Mouse (Mus musculus) B cell, adult 2 months (primary cell): ENCODE data around the gene Kremen1.

Experiments
- DNase-seq, 2 experiments: peaks; one replicate each; pipeline ENCODE4 v3.0.0; 2022

Gene Kremen1

GRCm38 (mm10) chr11:5265764-5266163 is 4.4 kb upstream of the Kremen1 start:
- DNase-seq, result no peak

GRCm38 (mm10) chr11:5263078-5263730 is 1.8 kb upstream of the Kremen1 start:
- no peak for DNase-seq

- peak; percentile 50 to 55 for DNase-seq
Observed at GRCm38 (mm10) chr11:5260942-5261459, 357 bp downstream of the Kremen1 start.

- peak; percentile 22 to 27 for DNase-seq
Observed at GRCm38 (mm10) chr11:5259944-5260598, 1.3 kb downstream of the Kremen1 start.

GRCm38 (mm10) chr11:5258036-5258435 is 3.3 kb downstream of the Kremen1 start:
- no peak for DNase-seq

GRCm38 (mm10) chr11:5257151-5257862 is 4.1 kb downstream of the Kremen1 start:
- no peak for DNase-seq

GRCm38 (mm10) chr11:5255509-5256014 is 5.8 kb downstream of the Kremen1 start:
- DNase-seq, result no peak

- no peak for DNase-seq
Observed at GRCm38 (mm10) chr11:5254016-5254415, 7.3 kb downstream of the Kremen1 start.

GRCm38 (mm10) chr11:5253528-5253927 is 7.8 kb downstream of the Kremen1 start:
- peak; percentile 9 to 10 for DNase-seq

GRCm38 (mm10) chr11:5252727-5253126 is 8.6 kb downstream of the Kremen1 start:
- DNase-seq, result no peak

GRCm38 (mm10) chr11:5251112-5251511 is 10.2 kb downstream of the Kremen1 start:
- no peak for DNase-seq

- no peak for DNase-seq
Observed at GRCm38 (mm10) chr11:5248200-5248599, 13.2 kb downstream of the Kremen1 start.

GRCm38 (mm10) chr11:5245431-5245830 is 15.9 kb downstream of the Kremen1 start:
- DNase-seq, result no peak

- DNase-seq, result no peak
Observed at GRCm38 (mm10) chr11:5244749-5245130, 16.6 kb downstream of the Kremen1 start.

- no peak for DNase-seq
Observed at GRCm38 (mm10) chr11:5243812-5244748, 17.3 kb downstream of the Kremen1 start.

- no peak for DNase-seq
Observed at GRCm38 (mm10) chr11:5243208-5243607, 18.1 kb downstream of the Kremen1 start.

GRCm38 (mm10) chr11:5242158-5242557 is 19.2 kb downstream of the Kremen1 start:
- no peak for DNase-seq

GRCm38 (mm10) chr11:5239706-5240690 is 21.4 kb downstream of the Kremen1 start:
- DNase-seq, result no peak

GRCm38 (mm10) chr11:5219910-5220447 is 41.4 kb downstream of the Kremen1 start:
- DNase-seq, result no peak

GRCm38 (mm10) chr11:5219371-5219770 is 42.0 kb downstream of the Kremen1 start:
- DNase-seq, result no peak
